Mouse (Mus musculus): ENCODE data around the gene S100a6. TPM values are rescaled to one million over a fixed set of nuclear protein-coding genes. Genes with fewer than 3 reads are reported as not detected.

S100a6 gene
- 58.5 and 64.0 TPM in 2 replicates for polyA plus RNA-seq (2015; fragmentation: Nextera tagmentation; extraction: Ambion mirVana)

GRCm38 (mm10) chr3:90612728-90613291 is at the start of gene S100a6:
TSS of gene S100a6 (plus strand) at chr3:90612882.
- Histone ChIP-seq H3K9me3 (peaks cover 5% of the 10 kb centered on the region; the same call in 1 of the 2 replicates), H3K9ac (peak within 1 kb of the TSS; percentile 58), H3K27ac (no peak within 1 kb of the TSS), H3K27me3 (peaks cover 6% of the 10 kb centered on the region; the same call in 1 of the 2 replicates), H3K4me2 (replicated peaks) (peak within 1 kb of the TSS; percentile 78), H3K4me1 (peaks cover 20% of the 10 kb centered on the region), H3K36me3 (no peaks in the 10 kb centered on the region), H3K4me3 (peak within 1 kb of the TSS; percentile 41)
- WGBS: under 1% methylated on average over 23 of the region's 23 CpGs
- peak; percentile 81 for ATAC-seq (ENCODE audit: low FRiP score, low read depth)

- Histone ChIP-seq H3K9me3 (no peaks in the 10 kb centered on the region), H3K4me1 (peaks cover 3% of the 10 kb centered on the region), H3K27ac (no peak overlapping the region), H3K27me3 (no peaks in the 10 kb centered on the region), H3K4me3 (no peak overlapping the region), H3K36me3 (no peaks in the 10 kb centered on the region), H3K9ac (no peak overlapping the region), H3K4me2 (replicated peaks) (no peak overlapping the region)
- 81% methylated on average over 5 of the region's 5 CpGs for WGBS
- no peak for ATAC-seq (ENCODE audit: low FRiP score, low read depth)
These were observed 38.0 kb upstream of the S100a6 start for GRCm38 (mm10) chr3:90574691-90575090.

DNA sequence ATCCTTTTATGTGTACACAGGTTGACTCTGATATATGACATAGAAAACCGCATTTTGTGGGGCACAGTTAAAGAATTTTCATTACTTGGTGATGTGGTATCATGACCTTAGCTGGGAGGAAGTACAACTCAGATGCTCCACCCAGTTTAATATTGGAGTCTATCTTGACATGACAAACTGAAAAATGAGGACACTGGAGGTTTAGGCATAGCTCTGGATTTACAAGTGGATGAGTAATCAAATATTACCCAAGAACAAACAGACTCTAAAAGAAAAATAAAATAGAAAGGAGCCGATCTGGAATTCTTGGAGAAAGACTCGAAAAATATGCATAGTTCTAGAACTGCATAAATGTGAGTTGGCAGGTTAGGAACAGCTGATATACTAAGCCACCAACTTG is 37.4 kb upstream of the S100a6 start:
- no peak for ATAC-seq (ENCODE audit: low FRiP score, low read depth)
- no peak overlapping the region for H3K4me3 ChIP-seq
- H3K27me3 ChIP-seq: no peaks in the 10 kb centered on the region
- H3K4me2 ChIP-seq (replicated peaks): no peak overlapping the region
- no peak overlapping the region for H3K27ac ChIP-seq
- H3K36me3 ChIP-seq: no peaks in the 10 kb centered on the region
- peaks cover 3% of the 10 kb centered on the region for H3K4me1 ChIP-seq
- no peaks in the 10 kb centered on the region for H3K9me3 ChIP-seq
- no peak overlapping the region for H3K9ac ChIP-seq
- WGBS: 82% methylated on average over 3 of the region's 3 CpGs

DNA sequence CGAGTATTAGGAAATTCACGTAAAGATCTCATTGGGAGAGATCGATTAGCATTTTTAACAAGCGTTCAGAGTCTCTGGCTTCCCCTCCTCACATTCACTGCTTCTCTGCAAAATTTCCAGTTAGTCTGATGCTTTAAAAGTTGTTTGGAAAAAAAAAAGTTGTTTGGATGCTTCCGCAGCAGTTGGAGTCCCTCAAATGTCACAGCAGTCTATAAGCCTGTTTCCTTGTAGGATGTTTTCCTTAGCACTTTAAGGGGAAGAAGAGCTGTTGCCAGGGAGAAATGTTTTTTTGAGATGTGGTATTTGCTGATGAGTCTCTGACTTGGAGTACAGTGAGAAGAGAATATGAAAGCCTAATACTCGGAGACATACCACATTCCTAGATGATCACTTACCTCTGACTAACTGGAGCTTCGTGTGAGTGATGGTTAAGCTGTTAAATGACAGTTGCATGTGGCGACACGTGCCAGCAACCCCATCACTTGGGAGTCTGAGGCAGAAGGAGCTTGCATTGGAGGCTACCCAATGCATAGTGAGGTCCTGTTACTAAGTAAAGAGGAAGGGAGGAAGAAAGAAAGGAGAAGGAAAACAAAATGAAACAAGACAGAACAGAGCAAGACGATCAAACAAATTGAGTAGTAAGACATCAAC is 36.2 kb upstream of the S100a6 start:
- ATAC-seq (ENCODE audit: low FRiP score, low read depth): no peak
- 69% methylated on average over 10 of the region's 10 CpGs for WGBS
- no peaks in the 10 kb centered on the region for H3K36me3 ChIP-seq
- H3K4me2 ChIP-seq (replicated peaks): no peak overlapping the region
- H3K4me3 ChIP-seq: no peak overlapping the region
- no peak overlapping the region for H3K27ac ChIP-seq
- H3K9me3 ChIP-seq: no peaks in the 10 kb centered on the region
- H3K9ac ChIP-seq: no peak overlapping the region
- no peaks in the 10 kb centered on the region for H3K27me3 ChIP-seq
- peaks cover 3% of the 10 kb centered on the region for H3K4me1 ChIP-seq

DNA sequence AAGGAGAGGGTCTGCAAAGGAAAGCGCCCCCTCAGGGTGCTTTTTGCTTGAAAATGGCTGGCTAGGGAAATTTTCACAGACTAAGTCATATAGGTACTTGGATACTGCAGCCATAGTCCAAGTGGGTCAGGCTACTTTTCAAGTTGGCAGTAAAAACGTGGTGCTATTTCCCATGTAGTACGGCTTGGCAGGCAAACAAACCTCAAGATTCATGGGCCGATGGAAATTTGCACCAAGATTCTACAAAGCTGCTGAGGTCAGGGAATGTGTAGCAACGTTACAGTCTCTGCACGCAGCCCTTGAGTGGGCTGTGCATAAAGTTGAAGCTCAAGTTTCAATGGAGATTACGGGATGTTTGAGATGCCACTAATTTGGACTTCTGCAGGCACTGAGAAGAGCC is 33.2 kb upstream of the S100a6 start:
- Histone ChIP-seq H3K4me2 (replicated peaks) (no peak overlapping the region), H3K36me3 (no peaks in the 10 kb centered on the region), H3K9ac (no peak overlapping the region), H3K4me1 (peaks cover 3% of the 10 kb centered on the region), H3K4me3 (no peak overlapping the region), H3K27me3 (no peaks in the 10 kb centered on the region), H3K9me3 (no peaks in the 10 kb centered on the region; the same call in 1 of the 2 replicates), H3K27ac (no peak overlapping the region)
- ATAC-seq (ENCODE audit: low FRiP score, low read depth): 0 out of 2 replicates have a peak, but pooled peaks have one; percentile 22
- 49% methylated on average over 7 of the region's 7 CpGs for WGBS

GRCm38 (mm10) chr3:90581141-90581540 is 31.5 kb upstream of the S100a6 start:
- peaks cover 8% of the 10 kb centered on the region for H3K4me1 ChIP-seq
- no peak overlapping the region for H3K9ac ChIP-seq
- H3K27me3 ChIP-seq: no peaks in the 10 kb centered on the region
- no peak overlapping the region for H3K27ac ChIP-seq
- H3K36me3 ChIP-seq: no peaks in the 10 kb centered on the region
- no peak overlapping the region for H3K4me3 ChIP-seq
- ATAC-seq (ENCODE audit: low FRiP score, low read depth): no peak
- H3K4me2 ChIP-seq (replicated peaks): no peak overlapping the region
- 87% methylated on average over 5 of the region's 5 CpGs for WGBS
- H3K9me3 ChIP-seq: no peaks in the 10 kb centered on the region; the same call in 1 of the 2 replicates

- Histone ChIP-seq H3K27ac (no peak overlapping the region), H3K4me1 (peaks cover 8% of the 10 kb centered on the region), H3K9me3 (no peaks in the 10 kb centered on the region; the same call in 1 of the 2 replicates), H3K4me2 (replicated peaks) (no peak overlapping the region), H3K9ac (no peak overlapping the region), H3K27me3 (no peaks in the 10 kb centered on the region), H3K4me3 (no peak overlapping the region), H3K36me3 (no peaks in the 10 kb centered on the region)
- 98% methylated on average over 1 of the region's 1 CpGs for WGBS
- ATAC-seq (ENCODE audit: low FRiP score, low read depth): no peak
These were observed 30.5 kb upstream of the S100a6 start for GRCm38 (mm10) chr3:90582156-90582555.

- Histone ChIP-seq H3K36me3 (no peaks in the 10 kb centered on the region), H3K27me3 (no peaks in the 10 kb centered on the region), H3K27ac (no peak overlapping the region), H3K9ac (no peak overlapping the region), H3K4me2 (replicated peaks) (no peak overlapping the region), H3K4me1 (peaks cover 8% of the 10 kb centered on the region), H3K4me3 (no peak overlapping the region), H3K9me3 (no peaks in the 10 kb centered on the region; the same call in 1 of the 2 replicates)
- ATAC-seq (ENCODE audit: low FRiP score, low read depth): no peak
- 74% methylated on average over 4 of the region's 4 CpGs for WGBS
These were observed 30.1 kb upstream of the S100a6 start for GRCm38 (mm10) chr3:90582556-90582955.

DNA sequence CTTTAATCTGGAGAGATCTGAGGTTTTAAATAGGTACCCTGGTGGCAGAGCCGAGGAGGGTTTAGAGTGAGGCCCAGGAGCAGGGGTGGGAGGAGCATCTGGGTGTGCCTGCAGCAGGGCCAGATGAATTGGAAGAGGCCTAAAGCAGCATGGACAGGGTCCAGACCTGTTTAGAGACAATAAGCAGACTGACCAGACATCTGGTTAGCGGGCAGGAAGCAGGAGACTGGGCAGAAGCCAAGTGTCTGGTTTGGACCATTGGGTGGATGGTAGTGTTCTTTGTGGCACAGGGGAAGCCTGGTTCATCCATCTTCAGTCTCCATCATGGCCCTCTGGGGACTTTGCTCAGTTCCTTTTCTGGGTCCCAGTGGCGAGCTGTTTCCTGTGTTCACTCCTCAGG is 28.8 kb upstream of the S100a6 start:
- H3K36me3 ChIP-seq: no peaks in the 10 kb centered on the region
- no peaks in the 10 kb centered on the region; the same call in 1 of the 2 replicates for H3K9me3 ChIP-seq
- no peak overlapping the region for H3K4me3 ChIP-seq
- peaks cover 8% of the 10 kb centered on the region for H3K4me1 ChIP-seq
- H3K9ac ChIP-seq: no peak overlapping the region
- H3K27me3 ChIP-seq: no peaks in the 10 kb centered on the region
- no peak for ATAC-seq (ENCODE audit: low FRiP score, low read depth)
- 32% methylated on average over 3 of the region's 3 CpGs for WGBS
- H3K27ac ChIP-seq: no peak overlapping the region
- H3K4me2 ChIP-seq (replicated peaks): no peak overlapping the region

- H3K36me3 ChIP-seq: no peaks in the 10 kb centered on the region
- no peak overlapping the region for H3K9ac ChIP-seq
- WGBS: 32% methylated on average over 5 of the region's 5 CpGs
- H3K27me3 ChIP-seq: no peaks in the 10 kb centered on the region
- peaks cover 5% of the 10 kb centered on the region; the same call in 1 of the 2 replicates for H3K4me1 ChIP-seq
- H3K4me3 ChIP-seq: no peak overlapping the region
- H3K9me3 ChIP-seq: no peaks in the 10 kb centered on the region; the same call in 1 of the 2 replicates
- no peak; the same call in 1 of the 2 replicates for ATAC-seq (ENCODE audit: low FRiP score, low read depth)
- no peak overlapping the region for H3K4me2 ChIP-seq (replicated peaks)
- no peak overlapping the region for H3K27ac ChIP-seq
These were observed 27.1 kb upstream of the S100a6 start for GRCm38 (mm10) chr3:90585595-90585994.

- H3K4me1 ChIP-seq: peaks cover 5% of the 10 kb centered on the region; the same call in 1 of the 2 replicates
- no peak overlapping the region for H3K4me2 ChIP-seq (replicated peaks)
- no peak overlapping the region for H3K9ac ChIP-seq
- no peaks in the 10 kb centered on the region for H3K36me3 ChIP-seq
- H3K4me3 ChIP-seq: no peak overlapping the region
- no peak for ATAC-seq (ENCODE audit: low FRiP score, low read depth)
- H3K27ac ChIP-seq: 0 out of 2 replicates have a peak overlapping the region, but pooled peaks have one; percentile 0
- WGBS: 81% methylated on average over 15 of the region's 15 CpGs
- no peaks in the 10 kb centered on the region; the same call in 1 of the 2 replicates for H3K9me3 ChIP-seq
- H3K27me3 ChIP-seq: no peaks in the 10 kb centered on the region
These were observed 26.6 kb upstream of the S100a6 start for GRCm38 (mm10) chr3:90586016-90586643.

- H3K27me3 ChIP-seq: no peaks in the 10 kb centered on the region
- no peaks in the 10 kb centered on the region; the same call in 1 of the 2 replicates for H3K9me3 ChIP-seq
- H3K9ac ChIP-seq: no peak overlapping the region
- H3K36me3 ChIP-seq: no peaks in the 10 kb centered on the region
- 66% methylated on average over 10 of the region's 10 CpGs for WGBS
- H3K27ac ChIP-seq: 0 out of 2 replicates have a peak overlapping the region, but pooled peaks have one; percentile 0
- ATAC-seq (ENCODE audit: low FRiP score, low read depth): no peak; the same call in 1 of the 2 replicates
- H3K4me2 ChIP-seq (replicated peaks): no peak overlapping the region
- H3K4me1 ChIP-seq: peaks cover 5% of the 10 kb centered on the region; the same call in 1 of the 2 replicates
- H3K4me3 ChIP-seq: no peak overlapping the region
These were observed 25.8 kb upstream of the S100a6 start for GRCm38 (mm10) chr3:90586906-90587305.
